Mouse (Mus musculus) lung, postnatal 14 days (tissue): ENCODE results near the gene Pdcd11.
"Not testable (repeated sequence)": the region's sequence is repeated elsewhere in the genome, so short reads cannot be mapped to it uniquely, and the experiment has no call there.

ENCODE experiments used
- DNase-seq: peaks from one replicate; pipeline ENCODE4 v3.0.0; 2021

The Pdcd11 gene

GRCm38 (mm10) chr19:47128835-47129234 lies 38.3 kb downstream of the Pdcd11 start:
- DNase-seq = no peak

GRCm38 (mm10) chr19:47130551-47131125 lies 40.1 kb downstream of the Pdcd11 start:
- DNase-seq = no peak

GRCm38 (mm10) chr19:47133161-47133560 lies 42.6 kb downstream of the Pdcd11 start:
- no peak for DNase-seq

DNA sequence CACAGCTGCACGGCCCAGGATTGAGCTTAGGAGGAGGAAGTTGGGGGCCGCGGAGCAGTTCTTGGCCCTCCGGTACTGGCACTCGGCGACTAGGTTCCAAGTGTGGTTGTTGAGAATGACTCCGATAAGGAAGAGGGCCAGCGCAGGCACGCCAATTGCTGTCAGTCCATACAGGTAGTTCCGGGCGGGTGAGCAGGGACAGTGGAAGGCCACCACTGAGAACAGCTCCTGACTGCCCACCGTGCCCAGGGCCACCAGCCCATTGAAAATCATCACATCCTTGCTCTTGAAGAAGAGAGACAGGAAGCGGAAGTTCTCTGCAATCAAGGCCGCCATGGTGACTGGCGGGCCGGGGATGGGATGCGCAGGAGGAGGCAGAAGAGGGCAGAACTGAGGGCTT lies 45.0 kb downstream of the Pdcd11 start:
- no peak for DNase-seq

DNA sequence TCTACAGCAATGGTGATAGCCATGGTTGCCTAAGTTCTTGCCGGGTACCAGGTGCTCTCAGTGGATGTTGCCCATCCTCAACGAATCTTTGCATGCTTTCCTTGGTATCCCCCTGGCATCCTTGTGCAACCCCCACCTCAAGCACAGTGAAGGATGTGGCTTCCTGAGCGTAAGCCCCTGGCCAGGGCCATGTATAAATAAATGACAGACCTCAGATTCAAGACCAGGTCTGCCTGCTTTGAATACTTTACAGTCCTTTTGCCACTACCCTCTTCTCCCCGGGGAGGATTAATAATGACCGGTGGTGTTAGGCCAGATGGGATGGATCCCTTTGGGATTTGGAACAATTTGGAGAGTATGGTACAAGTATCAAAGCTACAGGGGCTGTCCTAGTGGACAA lies 45.6 kb downstream of the Pdcd11 start:
- DNase-seq = no peak

DNA sequence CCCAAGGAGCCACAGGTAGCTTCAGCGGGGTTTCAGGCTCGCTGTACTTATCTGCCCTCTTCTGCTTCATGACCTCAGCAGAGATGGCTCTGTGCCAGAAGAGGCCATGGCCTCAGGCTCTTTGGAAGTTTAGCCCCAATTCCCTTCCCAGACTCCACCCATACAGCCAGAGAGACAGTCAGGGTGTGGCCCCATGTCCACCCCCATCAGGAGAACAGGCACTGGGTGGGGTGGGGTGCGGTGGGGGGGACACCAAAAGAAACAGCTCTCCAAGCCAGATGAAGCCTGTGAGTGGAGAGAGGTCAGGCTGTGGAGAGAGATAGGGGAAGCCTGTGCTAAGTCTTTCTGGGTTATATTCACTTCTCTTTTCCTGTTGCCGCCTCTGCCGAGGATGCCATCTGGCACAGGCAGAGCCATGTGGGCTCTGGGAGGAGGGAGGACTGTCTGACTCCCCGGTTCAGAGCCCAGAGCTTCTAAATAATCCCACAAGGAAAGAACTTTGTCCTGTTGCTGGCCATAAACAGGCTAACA lies 46.5 kb downstream of the Pdcd11 start:
- DNase-seq = peak; percentile 67

DNA sequence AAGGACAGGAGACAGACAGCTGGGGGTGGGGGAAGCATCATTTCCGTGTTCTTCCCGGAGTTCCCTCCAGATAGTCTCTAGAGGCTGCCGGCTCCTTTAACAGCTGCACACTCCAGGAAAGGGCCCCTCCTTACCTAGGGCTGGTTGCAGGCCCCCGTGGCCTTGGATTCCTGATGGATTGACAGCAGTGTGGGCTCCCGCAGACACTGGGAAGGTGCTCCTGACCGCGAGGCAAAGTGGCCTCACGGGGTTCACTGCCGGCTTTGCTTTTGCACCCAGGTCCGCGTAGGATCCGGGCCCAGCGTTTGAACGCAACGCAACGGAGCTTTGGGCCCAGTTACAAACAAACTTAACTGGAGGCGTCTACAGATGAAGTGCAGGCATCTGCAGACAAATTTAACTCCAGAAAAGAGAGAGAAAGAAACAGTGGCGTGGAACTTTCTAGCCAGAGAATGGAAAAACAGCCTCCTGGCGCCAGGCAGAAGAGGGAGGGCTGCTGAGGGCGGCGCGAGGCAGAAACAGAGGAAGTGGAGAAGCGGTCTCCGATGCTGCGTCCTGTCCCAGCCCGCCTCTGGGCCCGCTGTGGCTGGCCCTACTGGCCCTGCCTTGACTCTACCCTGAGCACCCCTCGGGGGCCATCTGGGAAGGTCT lies 47.3 kb downstream of the Pdcd11 start, which contains the start of gene Calhm2:
Gene Calhm2 (minus strand): TSS at position 524 of the 651 bp plus-strand sequence.
- DNase-seq = peak; percentile 62

GRCm38 (mm10) chr19:47139611-47140010 lies 49.0 kb downstream of the Pdcd11 start:
- DNase-seq = not testable (repeated sequence)

GRCm38 (mm10) chr19:47142438-47142837 lies 51.9 kb downstream of the Pdcd11 start:
- no peak for DNase-seq

GRCm38 (mm10) chr19:47144154-47144553 lies 53.6 kb downstream of the Pdcd11 start, which contains the start of gene Calhm1:
Gene Calhm1 (minus strand): TSS chr19:47144254.
- no peak for DNase-seq

DNA sequence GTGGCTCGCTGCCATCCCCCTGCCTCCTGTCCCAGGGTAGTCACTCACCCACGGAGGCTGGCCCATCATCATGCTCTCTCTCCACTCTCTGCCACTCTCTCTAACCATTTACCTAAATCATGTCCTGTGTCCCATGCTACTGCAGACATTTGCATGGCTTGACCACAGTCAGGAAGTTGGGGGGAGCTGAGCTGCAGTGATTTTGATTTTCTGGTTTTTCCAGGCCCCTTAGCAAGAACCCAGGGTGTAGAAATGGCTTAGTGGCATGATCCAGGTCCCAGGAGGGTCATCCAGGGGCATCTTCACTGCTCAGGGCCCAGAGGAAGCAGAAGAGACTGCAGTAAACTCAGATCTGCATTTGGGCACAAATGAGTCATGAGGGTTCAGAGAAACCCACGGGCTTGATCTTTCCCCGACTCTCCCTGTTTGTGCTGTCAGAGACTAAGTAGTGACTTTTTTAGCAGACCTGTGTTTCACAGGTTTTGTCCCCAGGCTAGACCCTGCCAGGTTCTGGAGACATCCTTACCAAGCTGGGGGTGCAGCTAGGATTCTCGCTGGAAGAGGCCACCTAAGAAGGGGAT lies 57.8 kb downstream of the Pdcd11 start:
- no peak for DNase-seq

DNA sequence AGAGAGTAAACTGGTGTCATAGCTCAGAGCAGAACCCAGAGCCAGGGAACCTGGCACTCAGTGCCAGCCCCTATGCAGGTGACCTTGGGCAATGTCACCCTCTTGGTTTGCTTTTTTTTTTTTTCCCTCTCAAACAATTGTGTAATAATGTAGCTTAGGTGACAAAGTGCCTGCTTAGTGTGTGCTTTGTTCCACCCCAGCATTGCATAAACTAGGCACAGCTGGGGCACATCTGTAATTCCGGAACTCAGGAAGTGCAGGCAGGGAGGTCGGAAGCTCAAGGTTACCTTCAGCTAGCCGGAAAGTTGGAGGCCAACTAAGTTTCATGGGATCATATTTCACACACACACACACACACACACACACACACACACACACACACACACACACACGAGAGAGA lies 59.3 kb downstream of the Pdcd11 start:
- DNase-seq = no peak

DNA sequence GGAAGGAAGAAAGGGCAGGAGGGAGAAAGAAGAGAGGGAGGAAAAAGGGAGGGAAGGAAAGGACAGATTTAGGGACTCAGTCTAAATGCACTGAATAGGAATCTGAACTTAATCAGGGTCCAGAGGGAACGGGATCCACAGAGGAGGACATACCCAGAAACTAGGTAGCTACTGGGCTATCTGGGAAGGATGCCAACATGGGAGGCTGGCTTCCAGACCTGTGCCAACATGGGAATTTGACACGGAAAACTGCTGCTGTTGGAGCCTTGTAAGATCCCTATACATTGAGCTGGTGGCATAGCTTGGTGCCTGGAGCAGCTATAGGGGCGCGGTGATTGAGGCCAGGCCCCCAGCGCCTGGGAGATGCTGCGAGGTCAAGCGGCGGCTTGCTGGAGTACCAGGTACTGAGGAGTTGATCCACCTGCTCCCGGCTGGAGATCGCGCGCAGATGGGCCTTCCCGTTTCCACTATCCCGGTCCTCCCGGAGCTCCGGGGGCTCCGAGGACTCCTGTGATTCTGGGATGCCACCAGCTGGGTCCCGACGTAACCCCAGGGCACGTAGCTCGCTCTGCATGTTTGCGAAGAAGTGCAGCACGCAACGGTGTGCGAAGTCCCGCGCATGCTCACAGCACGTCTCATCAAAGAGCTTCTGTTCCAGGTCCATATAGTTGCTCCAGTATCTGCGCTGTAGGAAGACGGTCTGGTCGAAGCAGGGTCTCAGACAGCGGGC lies 60.9 kb downstream of the Pdcd11 start:
- DNase-seq = no peak

- no peak for DNase-seq
Measured at GRCm38 (mm10) chr19:47152062-47152369, 61.4 kb downstream of the Pdcd11 start.

GRCm38 (mm10) chr19:47153767-47154166 lies 63.2 kb downstream of the Pdcd11 start:
- DNase-seq = no peak

GRCm38 (mm10) chr19:47157664-47158063 lies 67.1 kb downstream of the Pdcd11 start, which contains the start of gene Calhm3:
Gene Calhm3 (minus strand): TSS chr19:47157764.
- DNase-seq = no peak

- DNase-seq = no peak
Measured at GRCm38 (mm10) chr19:47161669-47162068, 71.1 kb downstream of the Pdcd11 start.

- DNase-seq = no peak
Measured at GRCm38 (mm10) chr19:47163176-47163744, 72.7 kb downstream of the Pdcd11 start.

GRCm38 (mm10) chr19:47166758-47167157 lies 76.2 kb downstream of the Pdcd11 start:
- DNase-seq = no peak

- DNase-seq = no peak
Measured at GRCm38 (mm10) chr19:47167617-47168214, 77.1 kb downstream of the Pdcd11 start.

GRCm38 (mm10) chr19:47168223-47168622 lies 77.7 kb downstream of the Pdcd11 start:
- peak; percentile 24 for DNase-seq

DNA sequence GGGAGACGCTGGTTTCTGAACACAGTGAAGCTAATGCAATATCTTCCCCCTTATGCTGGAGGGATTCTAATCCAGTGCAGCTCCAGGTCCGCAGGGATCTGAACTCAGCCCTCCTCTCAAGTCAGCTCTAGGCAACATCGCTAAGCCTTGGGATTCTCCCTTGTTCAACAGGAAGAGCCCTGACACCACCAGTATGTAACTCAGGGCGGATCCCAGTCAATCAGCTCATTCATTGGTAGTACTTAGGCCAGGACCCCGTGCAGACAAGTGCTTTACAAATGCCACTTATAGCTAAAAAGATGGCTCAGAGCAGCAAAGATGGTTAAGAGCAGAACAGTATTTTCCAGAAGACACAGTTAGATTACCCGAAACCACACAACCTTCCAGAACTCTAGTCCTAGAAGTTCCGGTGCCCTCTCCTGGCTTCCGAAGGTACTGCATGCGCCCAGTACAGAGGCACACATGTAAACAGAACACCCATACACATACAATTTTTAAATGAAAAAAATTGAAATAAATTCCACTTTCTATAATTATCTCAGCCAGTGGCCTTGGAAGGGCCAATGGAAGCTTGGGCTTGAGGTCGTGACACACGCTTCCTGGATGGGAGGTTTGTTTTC lies 78.3 kb downstream of the Pdcd11 start:
- peak; percentile 91 for DNase-seq
